Mouse (Mus musculus): ENCODE results near the gene Fgf23. TPM values are rescaled to one million over a fixed set of nuclear protein-coding genes. Genes with fewer than 3 reads are reported as not detected.

The Fgf23 gene
- total RNA-seq, 4 experiments from 2014 or later = not detected

DNA sequence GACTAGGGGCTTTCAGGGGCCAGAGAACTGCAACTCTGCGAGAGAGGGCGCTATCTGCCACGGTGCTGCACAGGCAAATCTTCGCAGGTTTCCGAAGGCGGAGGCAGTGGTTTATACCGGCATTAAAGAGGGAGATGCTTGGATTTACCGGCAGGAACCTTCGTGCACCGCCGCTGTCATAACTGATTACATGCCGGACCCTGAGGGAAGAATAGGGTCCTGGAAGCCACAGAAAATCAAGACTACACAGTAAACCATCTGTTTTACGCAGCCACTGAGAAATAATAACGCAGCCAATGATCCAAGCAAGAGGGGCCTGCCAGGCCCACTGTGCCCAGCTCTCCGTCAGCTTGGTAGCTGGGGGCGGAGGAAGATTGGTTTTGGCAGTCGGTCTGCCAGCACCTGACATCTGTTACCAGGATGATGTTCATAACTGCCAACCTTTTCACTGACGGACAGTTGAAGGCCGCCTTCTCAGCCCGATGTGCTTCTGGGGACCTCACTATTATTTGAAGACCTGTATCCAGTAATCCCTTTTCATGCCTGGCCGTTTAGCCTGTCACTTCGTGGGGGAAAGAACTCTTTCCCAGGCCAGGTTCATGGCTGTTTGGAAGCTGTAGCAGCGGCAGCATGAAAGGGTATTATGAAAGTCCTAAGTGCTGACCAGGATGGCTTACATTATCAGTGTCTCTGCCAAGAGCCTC is 42.2 kb downstream of the Fgf23 start:
- no peak for DNase-seq (ENCODE audit: low spot score in 2 of 2)

DNA sequence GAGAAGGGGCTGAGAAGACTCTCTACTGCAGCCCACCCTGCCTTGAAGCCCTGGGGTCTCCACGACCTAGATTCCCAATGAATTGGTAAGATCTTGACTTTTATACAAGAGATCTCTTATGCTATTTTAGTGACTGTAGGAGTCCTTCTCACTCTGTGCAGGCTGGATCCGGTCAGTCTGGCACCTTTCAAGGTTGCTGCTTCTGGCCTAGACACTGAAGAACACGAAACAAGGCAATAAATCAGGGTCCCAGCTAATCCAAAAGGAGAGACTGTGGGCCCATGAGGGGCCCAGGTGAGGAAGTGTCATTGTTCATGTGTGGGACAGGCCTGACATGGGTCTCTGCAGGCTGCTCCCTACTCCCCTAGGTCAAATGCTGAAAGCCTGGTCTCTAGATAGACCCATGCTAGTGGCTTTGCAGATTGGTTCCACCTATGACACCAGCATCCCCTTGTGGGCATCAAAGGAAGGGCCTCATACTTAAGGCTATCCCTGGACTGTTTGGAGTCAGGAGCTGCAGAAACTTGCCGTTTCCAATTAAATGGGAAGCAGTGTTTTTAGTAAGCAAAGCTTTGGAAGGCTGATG is 49.6 kb downstream of the Fgf23 start:
- DNase-seq (ENCODE audit: low spot score in 2 of 2) = no peak

DNA sequence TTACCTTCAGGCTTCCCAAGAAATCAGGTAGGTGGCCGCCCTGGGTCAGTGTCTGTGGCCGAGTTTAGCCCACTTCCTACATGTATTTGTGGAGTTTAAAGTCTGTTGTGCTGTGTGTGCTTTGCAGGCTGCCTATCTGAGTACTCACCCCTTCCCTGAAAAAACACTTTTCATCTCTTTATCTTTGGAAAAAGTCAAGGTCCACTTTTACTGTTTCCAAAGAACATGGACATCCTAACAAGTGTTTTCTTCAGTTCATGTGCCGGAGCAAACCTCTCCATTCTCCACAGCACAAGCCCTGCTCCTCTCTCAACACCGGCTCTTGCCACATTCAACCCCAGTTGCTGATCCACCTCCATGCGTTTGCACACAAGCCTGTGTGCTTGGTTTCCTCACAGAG is 50.3 kb downstream of the Fgf23 start:
- DNase-seq (ENCODE audit: low spot score in 2 of 2) = no peak

DNA sequence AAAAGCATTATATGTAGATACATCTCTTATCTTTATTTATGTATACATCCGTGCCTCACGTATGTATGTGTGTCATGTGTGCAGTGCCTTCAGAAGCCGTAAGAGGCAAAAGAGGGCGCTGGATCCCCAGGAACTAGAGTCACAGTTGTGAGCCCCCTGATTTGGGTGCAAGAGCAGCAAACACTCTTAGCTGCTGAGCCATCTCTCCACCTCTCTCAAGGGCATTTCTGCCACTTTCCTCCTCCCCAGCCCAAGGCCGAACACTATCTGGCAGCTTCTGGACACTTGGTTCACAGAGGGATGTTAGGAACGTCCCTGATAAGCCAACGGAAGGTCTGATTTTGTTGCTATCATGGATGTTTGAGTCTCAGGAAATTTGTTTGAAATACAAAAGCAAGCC is 50.8 kb downstream of the Fgf23 start:
- no peak for DNase-seq (ENCODE audit: low spot score in 2 of 2)

DNA sequence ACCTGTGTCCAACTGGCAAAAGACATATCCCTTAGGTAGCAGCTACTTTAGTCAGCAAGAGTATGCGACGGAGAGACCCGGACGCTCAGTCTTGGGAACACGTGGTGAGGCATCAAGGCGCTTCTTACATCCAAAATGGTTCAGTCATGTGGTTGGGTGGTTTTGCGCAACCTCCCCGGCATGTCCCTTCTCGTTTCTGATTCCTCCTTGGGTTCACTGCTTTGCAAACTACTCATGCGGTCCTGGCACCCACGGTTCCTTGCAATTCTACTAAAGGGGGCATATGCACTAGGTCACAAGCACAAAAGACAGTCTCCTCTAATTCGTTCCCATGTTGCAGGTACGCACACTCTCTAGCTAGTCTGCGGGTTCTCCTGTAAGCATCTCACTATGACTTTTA is 57.0 kb downstream of the Fgf23 start:
- DNase-seq (ENCODE audit: low spot score in 2 of 2) = no peak

DNA sequence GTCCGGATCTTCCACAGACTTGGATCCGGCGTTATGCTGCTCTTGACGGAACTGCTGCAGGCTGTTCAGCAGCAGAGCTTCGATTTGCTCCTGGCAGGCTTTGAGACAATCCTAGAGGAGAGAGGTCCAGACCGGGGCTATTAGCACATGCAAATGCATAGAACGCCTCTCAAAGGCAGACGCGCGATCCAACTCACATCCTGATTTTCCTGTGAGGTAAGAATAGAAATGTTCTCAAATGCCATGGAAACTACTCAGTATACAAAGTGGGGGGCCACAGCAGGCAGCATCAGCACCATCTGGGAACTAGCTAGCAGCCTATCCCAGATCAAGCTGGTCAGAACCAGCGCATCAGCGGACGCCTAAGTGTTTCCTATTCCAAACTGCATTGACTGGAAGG is 57.7 kb downstream of the Fgf23 start:
- no peak for DNase-seq (ENCODE audit: low spot score in 2 of 2)

Other genes with a start within 250 kb of the Fgf23 start
- 100 to 1,000 TPM; 288 to 328 (median 320) TPM for gene Ndufa9, start 223.8 kb upstream of the Fgf23 start, total RNA-seq (2022)
- not detected for gene Akap3, start 219.8 kb upstream of the Fgf23 start, total RNA-seq (2022)
- gene Dyrk4, start 151.1 kb upstream of the Fgf23 start, total RNA-seq (2022) = not detected
- gene Rad51ap1, start 133.3 kb upstream of the Fgf23 start, total RNA-seq (2022) = under 1 TPM in 2 of 4 experiments, not detected in 2; 0.52 to 0.90 TPM
- 1 to 10 TPM; 6.6 to 8.6 (median 7.8) TPM for gene D6Wsu163e, start 132.9 kb upstream of the Fgf23 start, total RNA-seq (2022)
- 1 to 10 TPM; 2.9 to 4.0 (median 3.2) TPM for gene Fgf6, start 57.3 kb upstream of the Fgf23 start, total RNA-seq (2022)
- 100 to 1,000 TPM; 119 to 144 (median 138) TPM for gene Tigar, start 36.7 kb downstream of the Fgf23 start, total RNA-seq (2022)
- gene Ccnd2, start 79.3 kb downstream of the Fgf23 start, total RNA-seq (2022) = 10 to 100 TPM in 2 of 4 experiments, 1 to 10 TPM in 2; 5.0 to 16.2 (median 9.6) TPM

Data from gastrocnemius, adult 8-10 months (tissue).